Mouse (Mus musculus): Measurements from ENCODE around the gene Tom1. TPM values are rescaled to one million over a fixed set of nuclear protein-coding genes. Genes with fewer than 3 reads are reported as not detected.

Tom1 gene
- total RNA-seq, 2 experiments from 2014 or later = 46.6 to 53.1 TPM

- ATAC-seq (ENCODE audit: poor library complexity, severe bottlenecking) = no peak
Observed at GRCm38 (mm10) chr8:75087127-75087526, 53.6 kb downstream of the Tom1 start.

- peak; percentile 55 for ATAC-seq (ENCODE audit: poor library complexity, severe bottlenecking)
Observed at GRCm38 (mm10) chr8:75088989-75089881, 55.7 kb downstream of the Tom1 start.

- no peak for ATAC-seq (ENCODE audit: poor library complexity, severe bottlenecking)
Observed at GRCm38 (mm10) chr8:75090781-75091365, 57.4 kb downstream of the Tom1 start.

GRCm38 (mm10) chr8:75093399-75094156, 60.1 kb downstream of the Tom1 start, which contains the start of gene Hmox1:
Hmox1 (plus strand) TSS chr8:75093621.
- peak; percentile 91 for ATAC-seq (ENCODE audit: poor library complexity, severe bottlenecking)

- no peak for ATAC-seq (ENCODE audit: poor library complexity, severe bottlenecking)
Observed at GRCm38 (mm10) chr8:75102956-75103355, 69.5 kb downstream of the Tom1 start.

- no peak for ATAC-seq (ENCODE audit: poor library complexity, severe bottlenecking)
Observed at GRCm38 (mm10) chr8:75103376-75103878, 69.9 kb downstream of the Tom1 start.

GRCm38 (mm10) chr8:75108527-75109235, 75.2 kb downstream of the Tom1 start:
- peak; percentile 82 for ATAC-seq (ENCODE audit: poor library complexity, severe bottlenecking)

DNA sequence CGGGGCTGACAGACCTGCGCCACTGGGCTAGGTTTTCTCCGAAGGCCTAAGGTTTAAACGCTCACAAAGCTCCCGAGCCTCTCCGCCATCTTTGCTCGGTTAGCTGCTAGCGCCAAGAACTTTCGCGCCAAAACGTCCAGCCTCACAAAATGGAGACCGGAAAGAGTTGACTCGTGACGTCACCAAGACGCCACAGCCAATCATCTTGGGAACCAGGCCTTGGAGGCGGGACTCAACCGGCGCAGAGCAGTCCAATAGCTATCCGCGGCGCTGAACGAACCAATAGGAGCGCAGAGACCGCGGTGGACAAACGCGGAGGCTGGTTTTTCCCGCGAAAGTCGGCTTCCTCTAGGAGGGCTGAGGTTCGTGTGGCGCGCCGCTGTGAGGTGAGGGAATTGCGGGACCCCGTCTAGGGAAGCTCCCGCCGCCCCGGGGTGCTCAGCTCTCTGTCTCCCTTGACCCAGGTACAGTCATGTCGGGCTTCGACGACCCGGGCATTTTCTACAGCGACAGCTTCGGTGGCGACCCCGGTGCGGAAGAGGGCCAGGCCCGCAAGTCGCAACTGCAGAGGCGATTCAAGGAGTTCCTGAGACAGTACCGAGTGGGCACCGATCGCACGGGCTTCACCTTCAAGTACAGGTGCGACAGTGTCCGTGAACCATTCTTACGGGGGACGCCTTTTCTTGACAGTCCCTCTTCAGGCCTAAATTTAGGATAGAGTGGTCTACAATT, 75.9 kb downstream of the Tom1 start, which contains the start of gene Mcm5:
Gene Mcm5 (plus strand): TSS at position 334 of the 732 bp plus-strand sequence.
- peak; percentile 94 for ATAC-seq (ENCODE audit: poor library complexity, severe bottlenecking)

GRCm38 (mm10) chr8:75110093-75110492, 76.6 kb downstream of the Tom1 start:
- no peak for ATAC-seq (ENCODE audit: poor library complexity, severe bottlenecking)

GRCm38 (mm10) chr8:75118505-75118904, 85.0 kb downstream of the Tom1 start:
- ATAC-seq (ENCODE audit: poor library complexity, severe bottlenecking) = no peak

- peak; percentile 67 for ATAC-seq (ENCODE audit: poor library complexity, severe bottlenecking)
Observed at GRCm38 (mm10) chr8:75119287-75119686, 85.8 kb downstream of the Tom1 start.

Other genes with a start within 250 kb of the Tom1 start
- gene Isx, start 160.5 kb upstream of the Tom1 start, total RNA-seq (2015) = not detected in 2 replicates
- not detected in 2 replicates for gene Isx, start 160.5 kb upstream of the Tom1 start, total RNA-seq (2017)
- 24.4 and 28.4 TPM in 2 replicates for gene Hmgxb4, start 40.3 kb upstream of the Tom1 start, total RNA-seq (2015)
- 77.8 and 95.8 TPM in 2 replicates for gene Hmgxb4, start 40.3 kb upstream of the Tom1 start, total RNA-seq (2017)
- gene Hmox1, start 59.9 kb downstream of the Tom1 start, total RNA-seq (2015) = 25.4 and 27.1 TPM in 2 replicates
- gene Hmox1, start 59.9 kb downstream of the Tom1 start, total RNA-seq (2017) = 42.3 and 49.8 TPM in 2 replicates
- gene Mcm5, start 75.9 kb downstream of the Tom1 start, total RNA-seq (2015) = 45.9 and 46.5 TPM in 2 replicates
- gene Mcm5, start 75.9 kb downstream of the Tom1 start, total RNA-seq (2017) = 210 and 212 TPM in 2 replicates
- 0.18 TPM in 1 of 2 replicates, not detected in the other for gene Rasd2, start 180.2 kb downstream of the Tom1 start, total RNA-seq (2015)
- not detected in 2 replicates for gene Rasd2, start 180.2 kb downstream of the Tom1 start, total RNA-seq (2017)